Mouse (Mus musculus): ENCODE measurements around the gene Apoc1.

DNA sequence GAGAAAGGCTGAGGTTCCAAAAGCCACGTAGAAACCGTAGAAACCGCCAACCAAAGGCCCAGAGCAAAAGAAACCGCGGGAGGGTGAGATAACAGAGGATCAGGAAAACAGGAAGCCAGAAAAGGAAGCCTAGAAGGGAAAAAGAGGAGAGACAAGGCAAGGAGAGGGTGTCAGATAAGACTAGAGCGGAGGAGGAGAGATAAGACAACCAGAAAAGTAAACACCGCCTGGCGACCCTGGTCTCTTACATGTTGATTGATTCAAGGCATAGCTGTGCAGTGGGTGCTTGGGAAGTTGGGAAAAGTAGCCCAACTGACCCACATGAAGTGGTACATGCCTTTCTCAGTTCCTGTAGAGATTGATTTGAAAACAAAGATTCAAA lies 2.7 kb upstream of the Apoc1 start:
- TF ChIP-seq EP300 (optimal IDR thresholded peaks at IDR 0.05), result no peak
- no peak for TF ChIP-seq CTCF (IDR thresholded peaks at IDR 0.05; ENCODE audit: low read depth)
